14 mouse cellular contexts compared by ENCODE assay signal in the genomic region with DNA sequence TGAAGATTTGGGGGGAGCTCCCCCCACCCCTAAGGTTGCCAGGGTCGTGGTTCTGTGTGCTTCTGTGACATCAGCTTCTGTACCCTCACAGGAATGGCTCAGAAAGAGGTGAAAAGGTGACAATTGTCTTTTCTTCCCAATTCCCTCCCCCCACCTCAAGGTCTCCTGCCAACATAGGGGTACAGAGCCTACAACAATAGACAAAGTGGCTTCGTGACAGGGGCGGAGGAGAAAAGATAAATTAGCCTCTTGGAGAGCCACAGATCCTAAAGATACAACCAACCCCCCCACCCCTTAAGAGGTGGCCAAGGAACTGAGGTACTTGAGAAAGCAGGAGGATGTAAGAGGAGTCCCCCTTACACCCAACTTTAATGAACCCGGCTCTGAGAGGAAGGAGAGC. TPM values are rescaled to one million over a fixed set of nuclear protein-coding genes. Genes with fewer than 3 reads are reported as not detected.
DNase-seq lines count a peak whose midpoint lies in the region; ATAC-seq and TF ChIP-seq lines count a peak whose summit lies in the region.
"Had no signal": no experiment of that assay in that cellular context is flagged by ENCODE, and none has a peak within 500 bp of the region (broad histone marks: within the 10 kb centered on the region; RNA-seq: fewer than 3 reads in every experiment).

No protein-coding gene starts in this region.

- 23% methylated on average over 4 of the region's 4 CpGs for WGBS in kidney, embryonic 16.5 days
- 14% methylated on average over 4 of the region's 4 CpGs for WGBS in forebrain, embryonic 13.5 days
- WGBS in hindbrain, postnatal 0 days, result 35% methylated on average over 4 of the region's 4 CpGs
- 9% methylated on average over 4 of the region's 4 CpGs for WGBS in neural tube, embryonic 12.5 days

- no peaks in the 10 kb centered on the region for H3K27me3 ChIP-seq in kidney, embryonic 16.5 days (ENCODE audit: insufficient read depth, low read length)
- no peaks in the 10 kb centered on the region for H3K27me3 ChIP-seq in forebrain, embryonic 13.5 days
- H3K27me3 ChIP-seq in hindbrain, postnatal 0 days (ENCODE audit: insufficient read depth, low read length), result no peaks in the 10 kb centered on the region
- H3K27me3 ChIP-seq in neural tube, embryonic 12.5 days (replicated peaks), result peaks cover 4% of the 10 kb centered on the region; the same call in 1 of the 2 replicates

- H3K4me3 ChIP-seq in kidney, embryonic 16.5 days (ENCODE audit: low read length), result peak overlapping the region; percentile 81
- peak overlapping the region; percentile 90 for H3K4me3 ChIP-seq in forebrain, embryonic 13.5 days
- no peak overlapping the region for H3K4me3 ChIP-seq in hindbrain, postnatal 0 days (ENCODE audit: low read length)
- peak overlapping the region; percentile 90; the same call in 1 of the 2 replicates for H3K4me3 ChIP-seq in neural tube, embryonic 12.5 days
- H3K4me3 ChIP-seq: liver, embryonic 15.5 days had no signal

- 0 out of 2 replicates have a peak overlapping the region, but pooled peaks have one; percentile 29 for H3K9ac ChIP-seq in kidney, embryonic 16.5 days (replicated peaks; ENCODE audit: low read length)
- peak overlapping the region; percentile 99 for H3K9ac ChIP-seq in forebrain, embryonic 13.5 days
- no peak overlapping the region for H3K9ac ChIP-seq in hindbrain, postnatal 0 days (replicated peaks; ENCODE audit: low read length)
- H3K9ac ChIP-seq in neural tube, embryonic 12.5 days, result peak overlapping the region; percentile 97; the same call in 1 of the 2 replicates
- H3K9ac ChIP-seq: liver, embryonic 15.5 days had no signal

- no peak for ATAC-seq in kidney, embryonic 16.5 days (ENCODE audit: low FRiP score, low TSS enrichment)
- no peak for ATAC-seq in forebrain, embryonic 13.5 days
- ATAC-seq in hindbrain, postnatal 0 days, result no peak
- ATAC-seq in neural tube, embryonic 12.5 days (ENCODE audit: low FRiP score, low read depth), result no peak

- no peaks in the 10 kb centered on the region for H3K36me3 ChIP-seq in kidney, embryonic 16.5 days (ENCODE audit: insufficient read depth, low read length)
- no peaks in the 10 kb centered on the region for H3K36me3 ChIP-seq in forebrain, embryonic 13.5 days (ENCODE audit: poor library complexity, severe bottlenecking)
- no peaks in the 10 kb centered on the region for H3K36me3 ChIP-seq in hindbrain, postnatal 0 days (ENCODE audit: insufficient read depth, low read length)
- H3K36me3 ChIP-seq in neural tube, embryonic 12.5 days, result no peaks in the 10 kb centered on the region
- H3K36me3 ChIP-seq: G1E; liver, embryonic 15.5 days had no signal

- DNase-seq in kidney, postnatal 36 days, result no peak
- no peak for DNase-seq in hindbrain, postnatal 0 days (ENCODE audit: low spot score)
- DNase-seq in Muller cell, postnatal 12 days (ENCODE audit: inconsistent ontology term), result no peak
- DNase-seq in cerebellum, postnatal 25 days, result no peak
- DNase-seq in spleen, postnatal 4 days (ENCODE audit: low spot score in 2 of 2), result no peak
- DNase-seq: adrenal gland, postnatal 14 days; cerebellum, adult 9-11 months; kidney, postnatal 4 days had no signal

- no peak for TF ChIP-seq CTCF in hindbrain, postnatal 0 days (IDR thresholded peaks at IDR 0.05; ENCODE audit: low read depth)

- H3K4me2 ChIP-seq in kidney, embryonic 16.5 days (replicated peaks; ENCODE audit: low read depth, low read length), result peak overlapping the region; percentile 62
- H3K4me2 ChIP-seq in forebrain, embryonic 13.5 days, result peak overlapping the region; percentile 84
- H3K4me2 ChIP-seq in hindbrain, postnatal 0 days (ENCODE audit: low read depth, low read length), result peak overlapping the region; percentile 77
- peak overlapping the region; percentile 88 for H3K4me2 ChIP-seq in neural tube, embryonic 12.5 days (replicated peaks)
- H3K4me2 ChIP-seq: liver, embryonic 15.5 days had no signal

- H3K4me1 ChIP-seq in kidney, embryonic 16.5 days (ENCODE audit: insufficient read depth, low read length), result peaks cover 47% of the 10 kb centered on the region
- H3K4me1 ChIP-seq in forebrain, embryonic 13.5 days, result peaks cover 54% of the 10 kb centered on the region
- peaks cover 3% of the 10 kb centered on the region; the same call in 1 of the 2 replicates for H3K4me1 ChIP-seq in hindbrain, postnatal 0 days (ENCODE audit: insufficient read depth, low read length)
- H3K4me1 ChIP-seq in neural tube, embryonic 12.5 days, result peaks cover 51% of the 10 kb centered on the region

- peak overlapping the region; percentile 32; the same call in 1 of the 2 replicates for H3K27ac ChIP-seq in kidney, embryonic 16.5 days (ENCODE audit: low read length)
- peak overlapping the region; percentile 55; the same call in 1 of the 2 replicates for H3K27ac ChIP-seq in forebrain, embryonic 13.5 days
- no peak overlapping the region for H3K27ac ChIP-seq in hindbrain, postnatal 0 days
- no peak overlapping the region for H3K27ac ChIP-seq in neural tube, embryonic 12.5 days
- H3K27ac ChIP-seq: liver, embryonic 15.5 days had no signal

- no peaks in the 10 kb centered on the region for H3K9me3 ChIP-seq in kidney, embryonic 16.5 days (ENCODE audit: low read length)
- H3K9me3 ChIP-seq in forebrain, embryonic 13.5 days (replicated peaks), result no peaks in the 10 kb centered on the region
- no peaks in the 10 kb centered on the region for H3K9me3 ChIP-seq in hindbrain, postnatal 0 days (ENCODE audit: low read length)
- H3K9me3 ChIP-seq in neural tube, embryonic 12.5 days, result no peaks in the 10 kb centered on the region
- H3K9me3 ChIP-seq: liver, embryonic 15.5 days had no signal

RNA-seq across cellular contexts. Expression of gene Fzd2, which starts 4.5 kb away (rescaled TPM):
- polyA plus RNA-seq in kidney, embryonic 16.5 days (2015; fragmentation: Nextera tagmentation; extraction: Ambion mirVana), result 27.2 and 27.5 TPM in 2 replicates
- polyA plus RNA-seq in forebrain, embryonic 13.5 days (2015; fragmentation: Nextera tagmentation; extraction: Ambion mirVana), result 22.0 and 24.4 TPM in 2 replicates
- 31.7 and 34.5 TPM in 2 replicates for total RNA-seq in hindbrain, postnatal 0 days (2014; rRNA removed)
- 6.0 and 6.5 TPM in 2 replicates for polyA plus RNA-seq in hindbrain, postnatal 0 days (2015; fragmentation: Nextera tagmentation; extraction: Ambion mirVana)
- 38.2 and 44.0 TPM in 2 replicates for polyA plus RNA-seq in neural tube, embryonic 12.5 days (2016; fragmentation: Nextera tagmentation; extraction: Ambion mirVana)
- total RNA-seq: G1E had no signal
- polyA plus RNA-seq: G1E had no signal

RNA-seq across cellular contexts. Expression of gene Gm11627, which starts 29.4 kb away (rescaled TPM):
- polyA plus RNA-seq in kidney, embryonic 16.5 days (2015; fragmentation: Nextera tagmentation; extraction: Ambion mirVana), result 7.9 and 10.8 TPM in 2 replicates
- polyA plus RNA-seq in forebrain, embryonic 13.5 days (2015; fragmentation: Nextera tagmentation; extraction: Ambion mirVana), result 8.8 and 17.2 TPM in 2 replicates
- 2.0 TPM in 1 of 2 replicates, not detected in the other for total RNA-seq in hindbrain, postnatal 0 days (2014; rRNA removed)
- polyA plus RNA-seq in hindbrain, postnatal 0 days (2015; fragmentation: Nextera tagmentation; extraction: Ambion mirVana), result 5.2 TPM in 2 replicates
- polyA plus RNA-seq in neural tube, embryonic 12.5 days (2016; fragmentation: Nextera tagmentation; extraction: Ambion mirVana), result 5.7 and 7.3 TPM in 2 replicates
- total RNA-seq: G1E had no signal
- polyA plus RNA-seq: G1E; spleen, adult 2 months had no signal

RNA-seq across cellular contexts. Expression of gene Gpatch8, which starts 52.5 kb away (rescaled TPM):
- 47.5 and 63.8 TPM in 2 replicates for polyA plus RNA-seq in kidney, embryonic 16.5 days (2015; fragmentation: Nextera tagmentation; extraction: Ambion mirVana)
- 75.1 and 83.8 TPM in 2 replicates for polyA plus RNA-seq in forebrain, embryonic 13.5 days (2015; fragmentation: Nextera tagmentation; extraction: Ambion mirVana)
- 21.0 and 21.3 TPM in 2 replicates for total RNA-seq in hindbrain, postnatal 0 days (2014; rRNA removed)
- 48.9 and 50.6 TPM in 2 replicates for polyA plus RNA-seq in hindbrain, postnatal 0 days (2015; fragmentation: Nextera tagmentation; extraction: Ambion mirVana)
- polyA plus RNA-seq in neural tube, embryonic 12.5 days (2016; fragmentation: Nextera tagmentation; extraction: Ambion mirVana), result 69.0 and 71.0 TPM in 2 replicates

RNA-seq across cellular contexts. Expression of gene Meioc, which starts 54.8 kb away (rescaled TPM):
- polyA plus RNA-seq in kidney, embryonic 16.5 days (2015; fragmentation: Nextera tagmentation; extraction: Ambion mirVana), result 0.28 and 0.34 TPM in 2 replicates
- polyA plus RNA-seq in forebrain, embryonic 13.5 days (2015; fragmentation: Nextera tagmentation; extraction: Ambion mirVana), result 0.09 and 0.13 TPM in 2 replicates
- 0.65 TPM in 1 of 2 replicates, not detected in the other for total RNA-seq in hindbrain, postnatal 0 days (2014; rRNA removed)
- 0.24 and 0.32 TPM in 2 replicates for polyA plus RNA-seq in hindbrain, postnatal 0 days (2015; fragmentation: Nextera tagmentation; extraction: Ambion mirVana)
- polyA plus RNA-seq in neural tube, embryonic 12.5 days (2016; fragmentation: Nextera tagmentation; extraction: Ambion mirVana), result 0.58 and 0.60 TPM in 2 replicates
- total RNA-seq: adrenal gland, postnatal 14 days had no signal
- polyA plus RNA-seq: G1E; spleen, adult 2 months had no signal

Comparison
In these comparisons a context has a peak if more than half of its experiments do, and no peak if none do; other contexts are left out.
1. H3K27ac ChIP-seq: peak in kidney, embryonic 16.5 days (single experiment) and forebrain, embryonic 13.5 days (single experiment); none in hindbrain, postnatal 0 days (single experiment) and neural tube, embryonic 12.5 days (single experiment).
2. Peak in every context shown above with its lines, with median percentiles within 50 percentile points of each other: H3K4me2 ChIP-seq.